Mouse (Mus musculus) bone marrow macrophage, adult 2 months (primary cell): ENCODE data around the gene Ddr2. TPM values are rescaled to one million over a fixed set of nuclear protein-coding genes. Genes with fewer than 3 reads are reported as not detected.

ENCODE experiments used
- H3K27ac ChIP-seq: 2 replicates; pipeline ENCODE4 v1.5.1; 2012; ENCODE audit warnings: low read depth, low read length; ENCODE audit not compliant: insufficient read depth
- H3K4me1 ChIP-seq: 2 replicates; pipeline ENCODE4 v1.6.1; 2012; ENCODE audit warnings: low read length; ENCODE audit not compliant: control insufficient read depth, insufficient read depth
- H3K4me3 ChIP-seq: 2 replicates; pipeline ENCODE4 v1.5.1; 2012; ENCODE audit warnings: mild to moderate bottlenecking, low read length, moderate library complexity; ENCODE audit not compliant: insufficient read depth
- CTCF ChIP-seq: IDR thresholded peaks from 2 replicates; pipeline ENCODE4 v1.5.1; 2012; ENCODE audit warnings: low read depth, mild to moderate bottlenecking, low read length, moderate library complexity
- POLR2A ChIP-seq: IDR thresholded peaks from 2 replicates; pipeline ENCODE4 v1.6.1; 2012; ENCODE audit warnings: mild to moderate bottlenecking, low read depth, low read length, borderline replicate concordance
- polyA plus RNA-seq: library from polyadenylated mRNA; stranded (reverse); fragments of >200 nt; gene quantifications from 2 replicates; pipeline ENCODE4 v1.2.4, GENCODE M21; 2012; ENCODE audit not compliant: missing spikeins, insufficient read depth, insufficient read length

Ddr2 gene
- polyA plus RNA-seq, 1 experiment = 0.59 TPM

DNA sequence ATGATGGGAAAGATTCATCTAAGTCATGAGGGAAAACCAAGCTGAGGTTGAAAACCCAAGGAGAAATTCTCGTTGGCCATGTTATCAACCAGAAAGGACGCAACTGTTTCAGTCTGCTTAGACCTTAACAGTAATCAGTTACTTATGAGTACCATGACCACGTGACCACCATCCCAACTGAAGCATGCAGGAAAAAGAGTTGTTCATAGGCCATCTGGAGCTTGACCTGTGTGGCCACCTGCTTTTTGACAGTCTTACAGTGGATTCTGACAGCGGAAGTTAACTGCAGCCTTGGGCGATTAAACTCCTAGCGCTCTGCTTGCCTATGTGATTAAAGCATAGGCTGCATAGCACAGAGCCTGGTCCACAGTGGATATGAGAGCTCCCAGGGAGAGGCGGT is 23.9 kb downstream of the Ddr2 start:
- TF ChIP-seq POLR2A (no peak), CTCF (no peak)
- Histone ChIP-seq H3K27ac (no peak overlapping the region), H3K4me3 (no peak overlapping the region), H3K4me1 (no peaks in the 10 kb centered on the region; the same call in 1 of the 2 replicates)

DNA sequence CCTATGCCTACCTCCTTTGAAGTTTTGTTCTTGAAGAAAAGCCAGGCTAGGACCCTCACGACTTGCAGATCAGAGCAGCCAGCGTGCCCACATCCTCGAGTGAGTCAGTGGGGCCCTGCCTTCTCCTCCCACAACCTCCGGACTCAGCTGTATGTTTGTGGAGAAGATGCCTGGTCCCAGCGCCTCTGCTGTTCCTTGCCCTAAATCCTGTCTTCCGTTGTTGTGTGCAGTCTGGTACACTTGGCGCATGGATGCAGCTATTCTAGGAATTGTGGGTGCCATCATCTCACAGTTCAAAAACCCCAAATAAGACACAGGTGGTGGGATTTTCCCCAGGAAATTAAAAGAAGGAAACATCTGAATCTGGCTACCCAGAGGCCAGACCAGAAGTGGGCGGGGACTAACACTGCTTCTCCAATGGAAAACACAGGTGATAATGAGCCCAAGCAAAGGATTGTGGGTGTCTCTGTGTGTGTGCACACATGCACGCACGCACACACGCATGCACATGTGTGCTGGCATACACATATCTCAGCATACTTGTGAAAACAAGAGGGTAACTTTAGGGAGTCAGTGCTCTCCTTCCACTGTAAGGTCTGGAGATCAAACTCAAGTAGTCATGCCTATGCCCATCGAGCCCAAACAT is 26.3 kb downstream of the Ddr2 start:
- no peak for TF ChIP-seq POLR2A
- TF ChIP-seq CTCF = no peak
- H3K4me3 ChIP-seq = no peak overlapping the region
- H3K27ac ChIP-seq = no peak overlapping the region
- no peaks in the 10 kb centered on the region; the same call in 1 of the 2 replicates for H3K4me1 ChIP-seq

DNA sequence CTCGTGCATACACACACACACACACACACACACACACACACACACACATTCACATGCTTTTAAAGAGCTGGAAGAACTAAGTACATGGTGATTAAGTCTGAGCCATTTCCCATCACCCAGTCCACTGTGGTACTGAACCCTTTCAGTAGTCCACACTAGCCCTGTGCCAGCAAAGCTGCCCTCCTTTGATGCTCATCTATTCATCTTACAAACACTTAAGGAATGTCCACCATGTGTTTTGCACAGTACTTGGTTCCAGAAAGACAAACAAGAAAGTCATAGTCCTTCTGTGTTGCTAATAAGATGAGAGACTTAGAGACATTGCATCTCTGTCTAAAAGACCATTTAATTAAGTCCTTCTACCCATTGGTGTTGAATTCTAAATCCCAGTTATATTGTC is 29.7 kb downstream of the Ddr2 start:
- no peak overlapping the region for H3K27ac ChIP-seq

DNA sequence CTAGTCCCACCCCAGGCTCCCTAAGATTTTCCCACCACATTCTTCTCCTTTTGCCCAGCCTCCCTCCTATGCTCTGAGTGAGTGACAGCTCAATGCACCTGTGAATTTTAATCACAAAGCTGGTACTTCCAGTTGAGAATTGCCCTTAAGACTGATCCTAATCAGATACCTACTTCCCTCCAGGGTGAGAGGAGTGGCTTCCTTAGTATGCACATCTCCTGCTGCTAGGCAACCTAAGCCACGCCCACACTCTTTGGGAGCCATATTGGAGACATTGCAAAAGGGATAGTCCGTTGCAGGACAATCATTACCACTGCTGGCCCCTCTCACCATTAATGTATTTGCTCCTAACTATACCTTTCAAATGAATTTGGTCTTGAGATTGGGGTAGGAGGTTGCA is 31.1 kb downstream of the Ddr2 start:
- TF ChIP-seq POLR2A = no peak
- no peak for TF ChIP-seq CTCF
- Histone ChIP-seq H3K4me3 (no peak overlapping the region), H3K27ac (no peak overlapping the region), H3K4me1 (no peaks in the 10 kb centered on the region; the same call in 1 of the 2 replicates)

More for the DNA sequence above, 29.7 kb downstream of the Ddr2 start:
- H3K4me3 ChIP-seq = no peak overlapping the region
- TF ChIP-seq POLR2A (no peak), CTCF (no peak)
- H3K4me1 ChIP-seq = no peaks in the 10 kb centered on the region; the same call in 1 of the 2 replicates

DNA sequence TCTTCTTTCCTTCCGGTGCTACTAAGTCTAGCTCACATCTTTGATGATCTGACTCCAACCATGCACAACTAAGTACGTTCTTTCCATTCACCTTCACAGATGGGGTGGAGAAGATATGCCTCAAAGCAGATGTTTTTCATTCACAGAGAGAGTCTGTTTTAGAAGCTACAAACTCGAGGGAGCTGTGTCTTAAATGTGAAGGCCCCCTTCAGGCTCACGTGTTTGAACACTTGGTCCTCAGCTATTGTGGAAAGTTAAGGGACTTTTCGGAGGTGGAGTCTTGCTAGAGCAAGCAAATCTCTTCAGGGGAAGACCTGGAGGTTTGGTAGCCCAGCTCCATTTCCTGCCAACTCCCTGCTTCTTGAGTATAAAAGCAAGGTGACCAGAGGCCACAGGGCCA is 34.2 kb downstream of the Ddr2 start:
- TF ChIP-seq CTCF (no peak), POLR2A (no peak)
- Histone ChIP-seq H3K27ac (no peak overlapping the region), H3K4me1 (no peaks in the 10 kb centered on the region), H3K4me3 (no peak overlapping the region)

DNA sequence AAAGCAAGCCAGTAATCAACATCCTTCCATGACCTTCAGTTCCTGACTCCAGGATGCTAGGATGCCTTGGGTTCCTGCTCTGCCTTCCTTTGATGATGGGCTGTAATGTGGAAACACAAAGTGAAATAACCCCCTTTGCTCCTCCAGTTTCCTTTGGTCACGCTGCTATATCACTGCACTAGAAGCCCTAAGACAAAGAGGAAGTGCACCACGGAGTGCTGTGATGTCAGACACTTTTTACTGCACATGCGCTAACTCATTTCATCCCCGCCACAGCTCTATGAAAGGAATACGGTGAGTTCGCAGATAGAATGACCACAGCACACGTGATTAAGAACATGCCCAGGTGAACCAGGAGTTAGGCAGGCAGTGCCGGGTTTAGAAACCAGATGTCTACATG is 36.8 kb downstream of the Ddr2 start:
- Histone ChIP-seq H3K4me3 (no peak overlapping the region), H3K27ac (no peak overlapping the region), H3K4me1 (no peaks in the 10 kb centered on the region)
- TF ChIP-seq POLR2A = no peak
- TF ChIP-seq CTCF = no peak

DNA sequence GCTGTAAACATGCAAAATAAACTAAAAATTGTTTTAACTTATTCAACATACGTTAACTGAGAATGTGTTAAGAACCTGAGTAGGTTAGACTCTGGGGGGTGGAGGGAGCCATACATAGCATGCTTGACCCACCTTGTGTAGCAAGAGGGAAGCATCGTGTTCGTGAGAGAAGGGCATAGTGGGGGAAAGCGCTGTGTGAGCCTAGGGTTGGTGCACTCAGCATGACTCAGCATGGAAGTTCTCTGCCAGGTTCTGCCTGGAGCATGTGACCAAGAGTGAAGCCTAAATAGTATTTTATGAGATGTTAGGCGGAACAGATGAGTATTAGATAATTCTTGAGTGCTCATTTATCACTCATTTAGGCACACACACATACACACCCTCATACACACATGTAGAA is 41.4 kb downstream of the Ddr2 start:
- Histone ChIP-seq H3K4me1 (no peaks in the 10 kb centered on the region), H3K4me3 (no peak overlapping the region), H3K27ac (no peak overlapping the region)
- TF ChIP-seq CTCF = no peak
- TF ChIP-seq POLR2A = no peak

DNA sequence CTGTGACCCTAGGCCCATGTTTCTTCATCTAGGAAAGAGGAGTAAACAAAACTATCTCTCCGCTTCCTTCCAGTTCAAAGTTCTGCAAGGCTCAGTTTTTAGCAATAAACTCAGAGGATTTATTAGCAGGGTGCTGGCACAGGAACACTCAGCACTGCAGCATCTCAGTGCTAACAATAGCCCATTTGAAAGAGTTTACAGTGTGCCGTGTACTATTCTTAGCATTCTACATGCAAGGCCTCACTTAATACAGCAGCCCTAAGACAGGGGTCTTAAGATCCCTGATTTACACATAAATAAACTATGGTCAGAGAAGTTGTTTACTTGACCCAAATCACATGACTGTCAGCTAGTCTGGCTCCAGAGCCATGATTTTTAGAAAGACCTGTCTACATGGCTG is 44.6 kb downstream of the Ddr2 start:
- no peak for TF ChIP-seq CTCF
- TF ChIP-seq POLR2A = no peak
- no peak overlapping the region for H3K4me3 ChIP-seq
- H3K27ac ChIP-seq = no peak overlapping the region
- no peaks in the 10 kb centered on the region for H3K4me1 ChIP-seq

DNA sequence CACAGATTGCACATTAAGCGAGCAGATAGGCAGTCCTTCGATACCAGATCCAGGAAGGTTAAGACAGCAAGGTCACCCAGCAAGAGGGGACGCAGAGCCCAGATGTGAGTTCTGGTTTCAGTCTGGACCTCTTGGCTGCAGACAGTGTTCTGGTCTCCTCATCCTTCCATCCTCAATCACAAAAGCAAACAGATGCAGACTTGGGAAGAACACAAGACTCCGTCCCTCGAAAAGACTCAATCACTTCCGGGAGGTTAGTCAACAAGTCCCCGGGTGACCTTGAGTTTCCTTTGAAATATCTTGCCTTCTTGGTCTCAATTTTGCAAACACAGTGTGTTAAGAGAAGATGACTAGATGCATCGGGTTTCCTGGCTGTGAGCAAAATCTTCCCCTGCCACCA is 45.6 kb downstream of the Ddr2 start:
- no peaks in the 10 kb centered on the region for H3K4me1 ChIP-seq
- no peak for TF ChIP-seq POLR2A
- no peak for TF ChIP-seq CTCF
- no peak overlapping the region for H3K4me3 ChIP-seq
- no peak overlapping the region for H3K27ac ChIP-seq

DNA sequence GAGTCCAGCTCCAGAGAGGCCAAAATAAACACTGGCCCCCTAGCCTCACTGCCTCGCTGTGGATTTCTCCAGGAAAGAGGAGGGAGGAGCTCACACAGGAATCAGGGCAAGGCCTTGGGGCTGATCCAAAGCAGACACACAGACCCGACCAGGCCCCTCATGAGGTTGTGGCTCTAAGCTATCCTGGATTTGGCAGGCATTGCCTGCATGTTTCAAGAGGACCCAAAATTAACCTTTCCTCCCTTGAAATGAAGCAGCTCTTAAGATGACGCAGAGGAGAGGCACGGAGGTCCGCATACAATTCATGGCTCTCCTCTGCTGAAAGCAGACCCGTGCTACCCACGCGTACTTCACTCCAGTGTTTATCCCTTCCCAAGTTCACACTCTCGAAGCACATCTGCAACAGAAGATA is 46.5 kb downstream of the Ddr2 start:
- no peak overlapping the region for H3K4me3 ChIP-seq
- no peak for TF ChIP-seq CTCF
- TF ChIP-seq POLR2A = no peak
- H3K4me1 ChIP-seq = no peaks in the 10 kb centered on the region
- no peak overlapping the region for H3K27ac ChIP-seq
